Mouse (Mus musculus): ENCODE results near the gene Fam193a. TPM values are rescaled to one million over a fixed set of nuclear protein-coding genes. Genes with fewer than 3 reads are reported as not detected.
A peak's percentile ranks its signal among the peaks of the same experiment; 100 is the strongest.

The Fam193a gene
- polyA plus RNA-seq, 1 experiment from 2014 or later, result 18.3 TPM

- no peak overlapping the region for H3K27ac ChIP-seq
- WGBS, result 93% methylated on average over 3 of the region's 3 CpGs
- no peak overlapping the region for H3K4me3 ChIP-seq
- no peaks in the 10 kb centered on the region for H3K4me1 ChIP-seq
- H3K9ac ChIP-seq, result no peak overlapping the region
- H3K27me3 ChIP-seq, result no peaks in the 10 kb centered on the region
- peaks cover 96% of the 10 kb centered on the region for H3K36me3 ChIP-seq
- no peak overlapping the region for H3K4me2 ChIP-seq (replicated peaks)
- no peaks in the 10 kb centered on the region for H3K9me3 ChIP-seq
- no peak for ATAC-seq (ENCODE audit: low FRiP score, low read depth)
Observed at GRCm38 (mm10) chr5:34352084-34352631, 17.6 kb upstream of the Fam193a start.

DNA sequence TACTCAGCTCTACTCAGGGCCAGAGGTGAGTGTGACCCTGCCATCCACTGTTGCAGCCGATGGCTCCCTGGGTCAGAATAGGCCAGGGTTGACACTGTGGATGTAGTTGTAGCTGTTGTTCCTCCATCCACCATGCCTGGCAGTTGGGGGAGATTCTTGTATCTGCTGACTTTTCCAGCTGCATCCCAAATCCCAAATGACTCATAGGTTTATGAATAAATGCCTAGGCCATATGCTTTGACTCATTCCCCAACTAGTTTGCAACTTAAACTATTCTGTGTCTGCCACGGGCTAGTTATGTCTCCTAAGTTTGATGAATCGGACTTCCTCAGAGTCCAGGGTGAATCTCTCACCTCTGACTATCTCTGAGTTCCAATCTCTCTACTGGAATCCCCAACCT lies 9.5 kb upstream of the Fam193a start:
- Histone ChIP-seq H3K27ac (no peak overlapping the region), H3K9me3 (no peaks in the 10 kb centered on the region), H3K4me3 (no peak overlapping the region), H3K36me3 (peaks cover 82% of the 10 kb centered on the region), H3K4me1 (no peaks in the 10 kb centered on the region), H3K27me3 (no peaks in the 10 kb centered on the region), H3K9ac (no peak overlapping the region), H3K4me2 (replicated peaks) (no peak overlapping the region)
- ATAC-seq (ENCODE audit: low FRiP score, low read depth), result no peak
- WGBS, result 93% methylated on average over 3 of the region's 3 CpGs

GRCm38 (mm10) chr5:34363115-34363514 lies 6.6 kb upstream of the Fam193a start:
- no peak overlapping the region for H3K9ac ChIP-seq
- no peaks in the 10 kb centered on the region for H3K27me3 ChIP-seq
- H3K27ac ChIP-seq, result no peak overlapping the region
- no peak overlapping the region for H3K4me3 ChIP-seq
- ATAC-seq (ENCODE audit: low FRiP score, low read depth), result no peak
- H3K4me1 ChIP-seq, result no peaks in the 10 kb centered on the region
- no peak overlapping the region for H3K4me2 ChIP-seq (replicated peaks)
- H3K36me3 ChIP-seq, result peaks cover 60% of the 10 kb centered on the region
- H3K9me3 ChIP-seq, result no peaks in the 10 kb centered on the region

GRCm38 (mm10) chr5:34368551-34369290 lies 1.0 kb upstream of the Fam193a start:
- Histone ChIP-seq H3K36me3 (peaks cover 14% of the 10 kb centered on the region), H3K27me3 (no peaks in the 10 kb centered on the region), H3K4me1 (peaks cover 23% of the 10 kb centered on the region), H3K4me3 (peak overlapping the region; percentile 79), H3K27ac (peak overlapping the region; percentile 80), H3K4me2 (replicated peaks) (peak overlapping the region; percentile 69), H3K9ac (peak overlapping the region; percentile 78), H3K9me3 (no peaks in the 10 kb centered on the region)
- ATAC-seq (ENCODE audit: low FRiP score, low read depth), result no peak
- 71% methylated on average over 7 of the region's 7 CpGs for WGBS

DNA sequence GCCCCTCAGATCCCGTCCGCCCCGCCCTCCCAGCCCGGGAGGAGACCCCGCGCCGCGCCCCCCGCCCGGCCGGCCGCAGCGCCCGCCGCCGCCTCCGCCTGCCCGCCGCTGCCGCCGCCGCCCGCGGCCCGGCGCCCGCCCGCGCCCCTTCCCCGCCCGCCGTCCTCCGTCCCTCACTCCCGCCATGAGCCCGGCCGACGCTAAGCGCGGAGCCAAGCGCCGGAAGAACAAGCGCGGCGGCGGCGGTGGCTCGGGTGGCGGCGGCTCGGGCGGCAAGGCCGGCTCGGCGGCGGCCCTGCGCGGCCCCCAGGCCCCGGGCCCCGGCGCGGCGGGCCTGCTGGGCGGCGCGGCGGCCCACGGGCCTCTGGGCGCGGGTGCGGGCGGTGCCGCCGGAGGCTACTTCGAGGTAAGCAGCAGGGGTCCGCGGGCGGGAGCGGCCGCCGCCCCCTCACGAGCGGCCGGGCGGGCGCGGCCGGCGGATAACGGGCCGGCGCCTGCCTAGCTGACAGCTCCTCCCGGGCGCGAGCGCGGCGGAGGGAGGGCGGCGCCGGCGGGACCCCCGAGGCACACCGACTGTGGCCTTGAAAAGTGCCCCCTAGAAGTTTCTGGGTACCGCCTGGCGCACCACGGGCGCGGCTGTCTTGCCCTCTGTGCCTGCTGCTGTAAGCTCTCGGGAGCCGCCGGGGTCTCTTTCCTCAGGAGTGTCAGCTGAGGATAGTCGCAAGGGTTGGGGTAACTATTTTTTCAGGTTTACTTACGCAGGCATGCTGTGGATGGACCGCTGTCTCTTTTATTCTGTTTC lies 490 bp downstream of the Fam193a start:
- no peaks in the 10 kb centered on the region for H3K9me3 ChIP-seq
- peak overlapping the region; percentile 96 for H3K9ac ChIP-seq
- peak overlapping the region; percentile 79 for H3K4me3 ChIP-seq
- no peak for ATAC-seq (ENCODE audit: low FRiP score, low read depth)
- no peaks in the 10 kb centered on the region for H3K27me3 ChIP-seq
- peaks cover 5% of the 10 kb centered on the region; the same call in 1 of the 2 replicates for H3K36me3 ChIP-seq
- WGBS, result under 1% methylated on average over 30 of the region's 114 CpGs
- H3K4me1 ChIP-seq, result peaks cover 23% of the 10 kb centered on the region
- peak overlapping the region; percentile 61; the same call in 1 of the 2 replicates for H3K27ac ChIP-seq
- H3K4me2 ChIP-seq (replicated peaks), result peak overlapping the region; percentile 74

DNA sequence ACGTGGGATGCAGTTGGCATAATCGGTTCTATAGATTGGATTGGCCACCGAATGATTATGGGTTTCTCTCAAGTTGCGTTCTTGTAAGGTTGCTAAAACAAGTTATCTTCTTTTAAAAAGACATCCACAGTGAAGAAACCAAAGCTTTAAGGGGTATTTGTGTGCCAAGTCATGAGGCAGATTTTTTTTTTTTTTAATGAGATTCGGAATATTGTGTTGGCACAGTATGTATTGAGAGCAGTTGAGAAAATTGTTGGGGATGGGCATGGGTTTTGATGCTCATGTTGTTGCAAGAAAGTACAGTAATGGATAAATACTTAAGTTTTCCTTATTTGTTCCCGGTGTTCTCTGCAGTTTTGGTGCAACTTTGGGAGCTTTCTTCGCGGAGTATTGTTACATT lies 1.1 kb downstream of the Fam193a start:
- no peak for ATAC-seq (ENCODE audit: low FRiP score, low read depth)
- Histone ChIP-seq H3K9me3 (no peaks in the 10 kb centered on the region), H3K27me3 (no peaks in the 10 kb centered on the region), H3K27ac (no peak overlapping the region), H3K4me2 (replicated peaks) (peak overlapping the region; percentile 74), H3K4me1 (peaks cover 23% of the 10 kb centered on the region), H3K36me3 (0 out of 2 replicates have a peak, but pooled peaks cover 3% of the 10 kb centered on the region), H3K4me3 (peak overlapping the region; percentile 79), H3K9ac (peak overlapping the region; percentile 96)
- WGBS, result 28% methylated on average over 8 of the region's 8 CpGs

GRCm38 (mm10) chr5:34372141-34372540 lies 2.4 kb downstream of the Fam193a start:
- no peaks in the 10 kb centered on the region for H3K27me3 ChIP-seq
- no peak for ATAC-seq (ENCODE audit: low FRiP score, low read depth)
- no peaks in the 10 kb centered on the region for H3K36me3 ChIP-seq
- peaks cover 23% of the 10 kb centered on the region for H3K4me1 ChIP-seq
- H3K27ac ChIP-seq, result no peak overlapping the region
- H3K9me3 ChIP-seq, result no peaks in the 10 kb centered on the region
- 0 out of 2 replicates have a peak overlapping the region, but pooled peaks have one; percentile 2 for H3K9ac ChIP-seq
- H3K4me2 ChIP-seq (replicated peaks), result peak overlapping the region; percentile 36
- no peak overlapping the region for H3K4me3 ChIP-seq

DNA sequence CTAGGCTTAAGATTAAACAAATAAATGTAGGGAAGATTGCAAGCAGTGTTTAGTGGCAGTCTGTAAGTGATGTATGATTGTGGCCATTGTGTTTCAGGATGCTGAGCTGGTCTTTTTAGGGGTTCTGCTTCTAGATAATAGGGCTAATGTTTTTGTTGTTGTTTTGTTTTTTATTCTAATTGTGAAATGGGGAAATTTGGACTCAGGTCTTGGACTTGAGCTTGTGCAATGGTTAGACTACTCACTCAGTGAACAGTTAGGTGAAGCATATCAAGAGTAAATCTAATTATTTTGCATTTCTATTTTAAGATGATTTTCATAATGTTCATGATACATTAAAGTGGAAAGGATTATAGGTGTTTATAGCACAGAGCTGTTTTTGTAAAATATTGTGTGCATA lies 2.8 kb downstream of the Fam193a start:
- no peaks in the 10 kb centered on the region for H3K36me3 ChIP-seq
- H3K9ac ChIP-seq, result 0 out of 2 replicates have a peak overlapping the region, but pooled peaks have one; percentile 2
- H3K4me3 ChIP-seq, result no peak overlapping the region
- H3K27me3 ChIP-seq, result no peaks in the 10 kb centered on the region
- ATAC-seq (ENCODE audit: low FRiP score, low read depth), result no peak
- no peak overlapping the region for H3K27ac ChIP-seq
- H3K4me2 ChIP-seq (replicated peaks), result no peak overlapping the region
- peaks cover 23% of the 10 kb centered on the region for H3K4me1 ChIP-seq
- H3K9me3 ChIP-seq, result no peaks in the 10 kb centered on the region

GRCm38 (mm10) chr5:34378787-34379186 lies 9.1 kb downstream of the Fam193a start:
- Histone ChIP-seq H3K4me2 (replicated peaks) (no peak overlapping the region), H3K4me1 (no peaks in the 10 kb centered on the region), H3K36me3 (no peaks in the 10 kb centered on the region), H3K4me3 (no peak overlapping the region), H3K27ac (no peak overlapping the region), H3K9me3 (no peaks in the 10 kb centered on the region), H3K9ac (no peak overlapping the region), H3K27me3 (no peaks in the 10 kb centered on the region)
- no peak for ATAC-seq (ENCODE audit: low FRiP score, low read depth)

DNA sequence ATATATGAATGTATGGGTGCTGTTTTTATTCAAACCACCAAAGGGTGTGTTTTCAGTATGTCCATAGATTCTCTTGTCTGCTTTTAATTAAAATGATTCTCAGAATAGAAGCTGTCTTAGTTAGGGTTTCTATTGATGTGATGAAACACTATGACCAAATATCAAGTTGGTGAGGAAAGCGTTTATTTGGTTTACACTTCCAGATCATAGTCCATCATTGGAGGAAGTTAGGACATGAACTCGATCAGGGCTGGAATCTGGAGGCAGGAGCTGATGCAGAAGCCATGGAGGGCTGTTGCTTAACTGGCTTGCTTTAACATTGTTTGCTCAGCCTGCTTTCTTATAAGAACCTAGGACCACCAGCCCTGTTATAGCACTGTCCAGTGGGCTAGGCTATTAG lies 12.0 kb downstream of the Fam193a start:
- H3K27me3 ChIP-seq, result no peaks in the 10 kb centered on the region
- no peaks in the 10 kb centered on the region for H3K4me1 ChIP-seq
- ATAC-seq (ENCODE audit: low FRiP score, low read depth), result no peak
- peaks cover 14% of the 10 kb centered on the region for H3K9me3 ChIP-seq
- WGBS, result 95% methylated on average over 2 of the region's 2 CpGs
- H3K4me2 ChIP-seq (replicated peaks), result no peak overlapping the region
- H3K9ac ChIP-seq, result no peak overlapping the region
- no peak overlapping the region for H3K4me3 ChIP-seq
- no peak overlapping the region for H3K27ac ChIP-seq
- H3K36me3 ChIP-seq, result peaks cover 11% of the 10 kb centered on the region

DNA sequence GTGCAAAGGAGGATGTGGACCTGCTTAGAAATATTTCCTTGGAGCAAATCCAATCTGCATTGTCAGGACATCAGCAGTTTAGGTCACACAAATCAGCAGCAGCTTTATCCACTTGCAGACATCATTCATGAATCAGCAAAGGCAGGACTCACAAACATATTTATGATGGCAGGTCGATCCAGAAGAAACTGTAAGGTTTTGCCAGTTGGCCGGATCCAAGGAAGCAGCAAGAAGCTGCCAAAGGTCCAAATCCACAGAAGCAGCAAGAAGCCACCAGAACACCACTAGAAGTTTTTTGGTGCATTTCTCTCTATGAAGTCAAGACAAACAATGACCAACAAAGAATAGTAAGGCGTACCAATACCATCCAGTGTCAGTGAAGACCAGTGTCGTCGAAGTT lies 15.9 kb downstream of the Fam193a start:
- Histone ChIP-seq H3K9me3 (peaks cover 19% of the 10 kb centered on the region), H3K4me2 (replicated peaks) (no peak overlapping the region), H3K36me3 (peaks cover 13% of the 10 kb centered on the region), H3K9ac (no peak overlapping the region), H3K27me3 (no peaks in the 10 kb centered on the region), H3K4me3 (no peak overlapping the region), H3K4me1 (no peaks in the 10 kb centered on the region), H3K27ac (no peak overlapping the region)
- no peak for ATAC-seq (ENCODE audit: low FRiP score, low read depth)
- WGBS, result 97% methylated on average over 5 of the region's 5 CpGs

DNA sequence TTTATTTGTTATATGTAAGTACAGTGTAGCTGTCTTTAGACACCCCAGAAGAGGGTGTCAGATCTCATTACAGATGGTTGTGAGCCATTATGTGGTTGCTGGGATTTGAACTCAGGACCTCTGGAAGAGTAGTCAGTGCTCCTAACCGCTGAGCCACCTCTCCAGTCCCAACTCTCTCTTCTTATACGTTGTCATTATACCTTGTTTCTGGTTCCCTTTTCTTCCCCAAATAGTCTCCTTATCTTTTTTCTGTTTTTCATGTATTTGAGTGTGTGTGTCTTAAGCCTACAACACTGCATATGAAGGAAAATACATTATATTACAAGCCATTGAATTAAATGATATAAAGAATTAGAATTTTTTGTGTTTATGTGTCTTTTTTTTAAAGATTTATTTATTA lies 17.0 kb downstream of the Fam193a start:
- H3K9me3 ChIP-seq, result peaks cover 19% of the 10 kb centered on the region
- H3K36me3 ChIP-seq, result peaks cover 14% of the 10 kb centered on the region
- H3K4me2 ChIP-seq (replicated peaks), result no peak overlapping the region
- no peaks in the 10 kb centered on the region for H3K4me1 ChIP-seq
- H3K4me3 ChIP-seq, result no peak overlapping the region
- no peak overlapping the region for H3K27ac ChIP-seq
- 98% methylated on average over 2 of the region's 2 CpGs for WGBS
- no peak for ATAC-seq (ENCODE audit: low FRiP score, low read depth)
- H3K27me3 ChIP-seq, result no peaks in the 10 kb centered on the region
- H3K9ac ChIP-seq, result no peak overlapping the region

All from limb, embryonic 13.5 days (tissue).